Mouse (Mus musculus) gastrocnemius, postnatal 25 days (tissue): Measurements from ENCODE around the gene Odf2. TPM values are rescaled to one million over a fixed set of nuclear protein-coding genes. Genes with fewer than 3 reads are reported as not detected.

Experiments
- DNase-seq: peaks from one replicate; pipeline ENCODE4 v3.0.0; 2022
- long read RNA-seq, 2 experiments: library from polyadenylated mRNA; stranded (forward); transcript quantifications; one replicate each; pipeline ENCODE4 v2.0.0; 2021
- total RNA-seq, 2 experiments: library from RNA; stranded (reverse); gene quantifications; 1 replicate in 1 of 2; 2 replicates in 1 of 2; pipeline ENCODE4 v1.2.3; 2021

Gene Odf2
- total RNA-seq: 10 to 100 TPM; 10.3 to 14.7 TPM
- long read RNA-seq, experiment 1, partial matches to known transcripts: 0 of 4 reads
- long read RNA-seq, experiment 1, other reads (novel, unspliced or antisense): 4 of 4 reads
- long read RNA-seq, experiment 2, partial matches to known transcripts: 1 of 14 reads
- long read RNA-seq, experiment 2, other reads (novel, unspliced or antisense): 10 of 14 reads

GRCm38 (mm10) chr2:29889066-29889944 is at the start of gene Odf2:
Gene Odf2 (plus strand): TSS chr2:29889221.
- DNase-seq: peak; percentile 99

- no peak for DNase-seq
Observed at GRCm38 (mm10) chr2:29839460-29839859, 49.6 kb upstream of the Odf2 start.

GRCm38 (mm10) chr2:29843231-29844105 is 45.6 kb upstream of the Odf2 start:
- no peak for DNase-seq

GRCm38 (mm10) chr2:29844115-29844514 is 44.9 kb upstream of the Odf2 start:
- DNase-seq: no peak

GRCm38 (mm10) chr2:29844661-29845060 is 44.4 kb upstream of the Odf2 start:
- DNase-seq: no peak

GRCm38 (mm10) chr2:29845636-29846035 is 43.4 kb upstream of the Odf2 start:
- DNase-seq: no peak

GRCm38 (mm10) chr2:29846061-29846853 is 42.8 kb upstream of the Odf2 start:
- no peak for DNase-seq

GRCm38 (mm10) chr2:29846911-29847310 is 42.1 kb upstream of the Odf2 start:
- no peak for DNase-seq

- DNase-seq: no peak
Observed at GRCm38 (mm10) chr2:29849041-29849440, 40.0 kb upstream of the Odf2 start.

- DNase-seq: no peak
Observed at GRCm38 (mm10) chr2:29849841-29850480, 39.1 kb upstream of the Odf2 start.

- no peak for DNase-seq
Observed at GRCm38 (mm10) chr2:29852957-29853485, 36.0 kb upstream of the Odf2 start.

- no peak for DNase-seq
Observed at GRCm38 (mm10) chr2:29853736-29854135, 35.3 kb upstream of the Odf2 start.

- no peak for DNase-seq
Observed at GRCm38 (mm10) chr2:29855585-29856210, 33.3 kb upstream of the Odf2 start.

- no peak for DNase-seq
Observed at GRCm38 (mm10) chr2:29856451-29857260, 32.4 kb upstream of the Odf2 start.

GRCm38 (mm10) chr2:29857341-29857740 is 31.7 kb upstream of the Odf2 start:
- no peak for DNase-seq

GRCm38 (mm10) chr2:29857967-29858366 is 31.1 kb upstream of the Odf2 start:
- DNase-seq: peak; percentile 43

- no peak for DNase-seq
Observed at GRCm38 (mm10) chr2:29858748-29859473, 30.1 kb upstream of the Odf2 start.

GRCm38 (mm10) chr2:29865125-29865524 is 23.9 kb upstream of the Odf2 start:
- DNase-seq: no peak
